Mouse (Mus musculus): ENCODE data around the gene Specc1l.
A peak's percentile ranks its signal among the peaks of the same experiment; 100 is the strongest.
"Not testable (repeated sequence)": the region's sequence is repeated elsewhere in the genome, so short reads cannot be mapped to it uniquely, and the experiment has no call there.

Specc1l gene

GRCm38 (mm10) chr10:75277501-75277900 is 65.6 kb downstream of the Specc1l start:
- no peak for DNase-seq (ENCODE audit: low spot score in 2 of 2)

GRCm38 (mm10) chr10:75282648-75283047 is 70.8 kb downstream of the Specc1l start:
- DNase-seq (ENCODE audit: low spot score in 2 of 2) = no peak

- no peak for DNase-seq (ENCODE audit: low spot score in 2 of 2)
Measured at GRCm38 (mm10) chr10:75283821-75284220, 71.9 kb downstream of the Specc1l start.

GRCm38 (mm10) chr10:75288579-75288978 is 76.7 kb downstream of the Specc1l start:
- DNase-seq (ENCODE audit: low spot score in 2 of 2) = no peak

GRCm38 (mm10) chr10:75289392-75289791 is 77.5 kb downstream of the Specc1l start:
- DNase-seq (ENCODE audit: low spot score in 2 of 2) = no peak

GRCm38 (mm10) chr10:75290650-75291049 is 78.8 kb downstream of the Specc1l start:
- no peak for DNase-seq (ENCODE audit: low spot score in 2 of 2)

GRCm38 (mm10) chr10:75291338-75291737 is 79.5 kb downstream of the Specc1l start:
- no peak for DNase-seq (ENCODE audit: low spot score in 2 of 2)

GRCm38 (mm10) chr10:75292206-75292605 is 80.3 kb downstream of the Specc1l start:
- not testable (repeated sequence) for DNase-seq (ENCODE audit: low spot score in 2 of 2)

GRCm38 (mm10) chr10:75293288-75293687 is 81.4 kb downstream of the Specc1l start:
- no peak for DNase-seq (ENCODE audit: low spot score in 2 of 2)

- no peak for DNase-seq (ENCODE audit: low spot score in 2 of 2)
Measured at GRCm38 (mm10) chr10:75294362-75294761, 82.5 kb downstream of the Specc1l start.

- DNase-seq (ENCODE audit: low spot score in 2 of 2) = no peak
Measured at GRCm38 (mm10) chr10:75294926-75295325, 83.1 kb downstream of the Specc1l start.

- no peak for DNase-seq (ENCODE audit: low spot score in 2 of 2)
Measured at GRCm38 (mm10) chr10:75298608-75299007, 86.7 kb downstream of the Specc1l start.

GRCm38 (mm10) chr10:75299785-75300418 is 88.0 kb downstream of the Specc1l start:
- peak; percentile 72 to 75 for DNase-seq (ENCODE audit: low spot score in 2 of 2)

- no peak for DNase-seq (ENCODE audit: low spot score in 2 of 2)
Measured at GRCm38 (mm10) chr10:75301195-75301806, 89.4 kb downstream of the Specc1l start.

GRCm38 (mm10) chr10:75301937-75302336 is 90.1 kb downstream of the Specc1l start:
- DNase-seq (ENCODE audit: low spot score in 2 of 2) = no peak

- DNase-seq (ENCODE audit: low spot score in 2 of 2) = no peak
Measured at GRCm38 (mm10) chr10:75302536-75302935, 90.7 kb downstream of the Specc1l start.

GRCm38 (mm10) chr10:75303324-75304048 is 91.6 kb downstream of the Specc1l start:
- DNase-seq (ENCODE audit: low spot score in 2 of 2) = no peak

- DNase-seq (ENCODE audit: low spot score in 2 of 2) = no peak
Measured at GRCm38 (mm10) chr10:75304049-75304405, 92.2 kb downstream of the Specc1l start.

- DNase-seq (ENCODE audit: low spot score in 2 of 2) = no peak
Measured at GRCm38 (mm10) chr10:75304413-75304812, 92.5 kb downstream of the Specc1l start.

GRCm38 (mm10) chr10:75307130-75307529 is 95.3 kb downstream of the Specc1l start:
- DNase-seq (ENCODE audit: low spot score in 2 of 2) = no peak

- DNase-seq (ENCODE audit: low spot score in 2 of 2) = peak in 1 of 2 experiments; percentile 31
Measured at GRCm38 (mm10) chr10:75312361-75312760, 100.5 kb downstream of the Specc1l start.

GRCm38 (mm10) chr10:75314190-75314980 is 102.5 kb downstream of the Specc1l start:
- DNase-seq (ENCODE audit: low spot score in 2 of 2) = peak in 1 of 2 experiments; percentile 42

Measured in urinary bladder, adult 18-20 months (tissue).